Mouse (Mus musculus) lung, embryonic 15.5 days (tissue): Measurements from ENCODE around the gene Ccdc107. TPM values are rescaled to one million over a fixed set of nuclear protein-coding genes. Genes with fewer than 3 reads are reported as not detected.

Experiments used
- ATAC-seq: fragments of 200-750 bp; cut with Nextera tagmentation; 2 replicates; pipeline ENCODE4 v1.8.0; 2017; ENCODE audit warnings: moderate number of reproducible peaks, borderline replicate concordance; ENCODE audit not compliant: low FRiP score, low TSS enrichment; ENCODE audit errors: extremely low read depth
- H3K27ac ChIP-seq: fragments of 300-500 bp; sonication (generic); 2 replicates; pipeline ENCODE4 v1.5.1; 2015; ENCODE audit warnings: moderate library complexity, mild to moderate bottlenecking, inconsistent platforms
- H3K27me3 ChIP-seq: fragments of 300-500 bp; sonication (generic); 2 replicates; pipeline ENCODE4 v1.6.1; 2015; ENCODE audit warnings: inconsistent platforms
- H3K36me3 ChIP-seq: fragments of 300-500 bp; sonication (generic); 2 replicates; pipeline ENCODE4 v1.6.1; 2015; ENCODE audit warnings: inconsistent platforms
- H3K4me1 ChIP-seq: fragments of 300-500 bp; sonication (generic); 2 replicates; pipeline ENCODE4 v1.6.1; 2015; ENCODE audit warnings: inconsistent platforms
- H3K4me2 ChIP-seq: fragments of 300-500 bp; sonication (generic); 2 replicates; pipeline ENCODE4 v1.6.1; 2015; ENCODE audit warnings: inconsistent platforms, mild to moderate bottlenecking, moderate library complexity
- H3K4me3 ChIP-seq: fragments of 300-500 bp; sonication (generic); 2 replicates; pipeline ENCODE4 v1.5.1; 2015; ENCODE audit warnings: mild to moderate bottlenecking, inconsistent platforms
- H3K9ac ChIP-seq: fragments of 300-500 bp; sonication (generic); 2 replicates; pipeline ENCODE4 v1.6.1; 2015; ENCODE audit warnings: inconsistent platforms
- H3K9me3 ChIP-seq: fragments of 300-500 bp; sonication (generic); 2 replicates; pipeline ENCODE4 v1.6.1; 2016; ENCODE audit warnings: inconsistent platforms
- WGBS: fragments of 180-500 bp; shearing (Covaris S2); methylation state at CpG from one replicate; pipeline ENCODE4 v1.1.7; 2015; 5-methylcytosine and 5-hydroxymethylcytosine counted together
- polyA plus RNA-seq: library from polyadenylated mRNA; unstranded; fragments of >200 nt; fragmentation: Nextera tagmentation; extraction: Ambion mirVana; gene quantifications from 2 replicates; pipeline ENCODE4 v1.2.1, GENCODE M21; 2015

Gene Ccdc107
- polyA plus RNA-seq, 1 experiment from 2014 or later: 70.1 TPM

- Histone ChIP-seq H3K27ac (no peak overlapping the region), H3K9me3 (no peaks in the 10 kb centered on the region), H3K27me3 (no peaks in the 10 kb centered on the region), H3K4me2 (no peak overlapping the region), H3K4me1 (peaks cover 17% of the 10 kb centered on the region), H3K4me3 (no peak overlapping the region), H3K36me3 (no peaks in the 10 kb centered on the region), H3K9ac (no peak overlapping the region)
- ATAC-seq: no peak
- 74% methylated on average over 6 of the region's 6 CpGs for WGBS
Observed at GRCm38 (mm10) chr4:43503506-43503905, 10.8 kb downstream of the Ccdc107 start.

- no peak overlapping the region for H3K27ac ChIP-seq
- no peak overlapping the region for H3K4me3 ChIP-seq
- H3K4me1 ChIP-seq: peaks cover 19% of the 10 kb centered on the region
- H3K9ac ChIP-seq: no peak overlapping the region
- no peaks in the 10 kb centered on the region for H3K27me3 ChIP-seq
- no peaks in the 10 kb centered on the region for H3K36me3 ChIP-seq
- no peaks in the 10 kb centered on the region for H3K9me3 ChIP-seq
- 68% methylated on average over 4 of the region's 4 CpGs for WGBS
- ATAC-seq: no peak
- no peak overlapping the region for H3K4me2 ChIP-seq
Observed at GRCm38 (mm10) chr4:43504269-43504668, 11.6 kb downstream of the Ccdc107 start.

GRCm38 (mm10) chr4:43506074-43506473, 13.4 kb downstream of the Ccdc107 start:
- Histone ChIP-seq H3K27ac (no peak overlapping the region), H3K4me2 (no peak overlapping the region), H3K4me3 (no peak overlapping the region), H3K4me1 (peaks cover 19% of the 10 kb centered on the region), H3K9me3 (no peaks in the 10 kb centered on the region), H3K9ac (no peak overlapping the region), H3K36me3 (no peaks in the 10 kb centered on the region), H3K27me3 (no peaks in the 10 kb centered on the region)
- no peak for ATAC-seq
- 79% methylated on average over 8 of the region's 8 CpGs for WGBS

GRCm38 (mm10) chr4:43506536-43507185, 14.0 kb downstream of the Ccdc107 start, which contains the start of gene Car9:
Gene Car9 (plus strand): TSS chr4:43506966.
- no peak for ATAC-seq
- WGBS: 49% methylated on average over 9 of the region's 9 CpGs
- Histone ChIP-seq H3K4me2 (peak within 1 kb of the TSS; percentile 90), H3K9me3 (no peaks in the 10 kb centered on the region), H3K27ac (no peak within 1 kb of the TSS), H3K9ac (no peak within 1 kb of the TSS), H3K4me3 (peak within 1 kb of the TSS; percentile 51), H3K4me1 (peaks cover 19% of the 10 kb centered on the region), H3K27me3 (no peaks in the 10 kb centered on the region), H3K36me3 (no peaks in the 10 kb centered on the region)

- Histone ChIP-seq H3K9ac (peak overlapping the region; percentile 44), H3K36me3 (no peaks in the 10 kb centered on the region), H3K4me1 (peaks cover 19% of the 10 kb centered on the region), H3K27ac (peak overlapping the region; percentile 58), H3K4me3 (peak overlapping the region; percentile 51), H3K9me3 (no peaks in the 10 kb centered on the region), H3K4me2 (peak overlapping the region; percentile 90), H3K27me3 (no peaks in the 10 kb centered on the region)
- 3% methylated on average over 22 of the region's 22 CpGs for WGBS
- ATAC-seq: peak; percentile 50; the same call in 1 of the 2 replicates
Observed at GRCm38 (mm10) chr4:43507938-43508665, 15.4 kb downstream of the Ccdc107 start.

GRCm38 (mm10) chr4:43508666-43508997, 15.9 kb downstream of the Ccdc107 start:
- peak; percentile 78 for ATAC-seq
- H3K9ac ChIP-seq: peak overlapping the region; percentile 44
- no peaks in the 10 kb centered on the region for H3K27me3 ChIP-seq
- 3% methylated on average over 13 of the region's 13 CpGs for WGBS
- H3K4me1 ChIP-seq: peaks cover 19% of the 10 kb centered on the region
- no peaks in the 10 kb centered on the region for H3K36me3 ChIP-seq
- peak overlapping the region; percentile 58 for H3K27ac ChIP-seq
- H3K9me3 ChIP-seq: no peaks in the 10 kb centered on the region
- H3K4me2 ChIP-seq: peak overlapping the region; percentile 90
- H3K4me3 ChIP-seq: peak overlapping the region; percentile 51

- no peaks in the 10 kb centered on the region for H3K9me3 ChIP-seq
- WGBS: 47% methylated on average over 9 of the region's 9 CpGs
Observed at GRCm38 (mm10) chr4:43509109-43509508, 16.4 kb downstream of the Ccdc107 start.

GRCm38 (mm10) chr4:43511675-43512454, 19.2 kb downstream of the Ccdc107 start:
- ATAC-seq: no peak

More at GRCm38 (mm10) chr4:43509109-43509508, 16.4 kb downstream of the Ccdc107 start:
- Histone ChIP-seq H3K4me1 (peaks cover 19% of the 10 kb centered on the region), H3K4me2 (peak overlapping the region; percentile 90), H3K9ac (0 out of 2 replicates have a peak overlapping the region, but pooled peaks have one; percentile 44), H3K27me3 (no peaks in the 10 kb centered on the region), H3K27ac (no peak overlapping the region), H3K36me3 (no peaks in the 10 kb centered on the region), H3K4me3 (peak overlapping the region; percentile 51)
- no peak for ATAC-seq

GRCm38 (mm10) chr4:43512653-43513052, 20.0 kb downstream of the Ccdc107 start:
- Histone ChIP-seq H3K4me2 (no peak overlapping the region), H3K27me3 (no peaks in the 10 kb centered on the region), H3K36me3 (peaks cover 13% of the 10 kb centered on the region), H3K9me3 (no peaks in the 10 kb centered on the region), H3K9ac (no peak overlapping the region), H3K4me1 (peaks cover 18% of the 10 kb centered on the region), H3K27ac (no peak overlapping the region), H3K4me3 (no peak overlapping the region)
- ATAC-seq: no peak
- 54% methylated on average over 7 of the region's 7 CpGs for WGBS

More at GRCm38 (mm10) chr4:43511675-43512454, 19.2 kb downstream of the Ccdc107 start:
- Histone ChIP-seq H3K4me3 (no peak overlapping the region), H3K27ac (no peak overlapping the region), H3K36me3 (peaks cover 8% of the 10 kb centered on the region), H3K27me3 (no peaks in the 10 kb centered on the region), H3K4me2 (no peak overlapping the region), H3K4me1 (peaks cover 19% of the 10 kb centered on the region), H3K9ac (no peak overlapping the region), H3K9me3 (no peaks in the 10 kb centered on the region)
- 69% methylated on average over 19 of the region's 19 CpGs for WGBS

- WGBS: 78% methylated on average over 4 of the region's 4 CpGs
- Histone ChIP-seq H3K9me3 (no peaks in the 10 kb centered on the region), H3K27me3 (no peaks in the 10 kb centered on the region), H3K27ac (no peak overlapping the region), H3K9ac (no peak overlapping the region), H3K4me3 (no peak overlapping the region), H3K4me2 (no peak overlapping the region), H3K36me3 (peaks cover 19% of the 10 kb centered on the region), H3K4me1 (peaks cover 12% of the 10 kb centered on the region)
- ATAC-seq: no peak
Observed at GRCm38 (mm10) chr4:43513300-43513699, 20.6 kb downstream of the Ccdc107 start.

GRCm38 (mm10) chr4:43513791-43514190, 21.1 kb downstream of the Ccdc107 start:
- peaks cover 9% of the 10 kb centered on the region for H3K4me1 ChIP-seq
- 60% methylated on average over 4 of the region's 4 CpGs for WGBS
- H3K4me3 ChIP-seq: no peak overlapping the region
- no peaks in the 10 kb centered on the region for H3K9me3 ChIP-seq
- peaks cover under 1% of the 10 kb centered on the region; the same call in 1 of the 2 replicates for H3K27me3 ChIP-seq
- peaks cover 19% of the 10 kb centered on the region for H3K36me3 ChIP-seq
- no peak overlapping the region for H3K9ac ChIP-seq
- no peak overlapping the region for H3K4me2 ChIP-seq
- ATAC-seq: no peak
- H3K27ac ChIP-seq: no peak overlapping the region
